Comparison of ENCODE assay signal across 12 mouse cellular contexts in genomic region chr11:43633165-43633564, GRCm38 (mm10). TPM values are rescaled to one million over a fixed set of nuclear protein-coding genes. Genes with fewer than 3 reads are reported as not detected.
DNase-seq lines count a peak whose midpoint lies in the region; ATAC-seq and TF ChIP-seq lines count a peak whose summit lies in the region.
"Had no signal": no experiment of that assay in that cellular context is flagged by ENCODE, and none has a peak within 500 bp of the region (broad histone marks: within the 10 kb centered on the region; RNA-seq: fewer than 3 reads in every experiment).

No protein-coding gene starts in this region.

- no peak overlapping the region for H3K4me3 ChIP-seq in heart, embryonic 11.5 days (ENCODE audit: low read depth, low read length)
- no peak overlapping the region for H3K4me3 ChIP-seq in lung, embryonic 15.5 days
- H3K4me3 ChIP-seq in hindbrain, postnatal 0 days (ENCODE audit: low read length) = no peak overlapping the region
- no peak overlapping the region for H3K4me3 ChIP-seq in stomach, embryonic 16.5 days (replicated peaks; ENCODE audit: low read length)

- peak overlapping the region; percentile 54 for H3K27ac ChIP-seq in heart, embryonic 11.5 days (ENCODE audit: low read depth, low read length)
- H3K27ac ChIP-seq in lung, embryonic 15.5 days = no peak overlapping the region
- peak overlapping the region; percentile 58; the same call in 1 of the 2 replicates for H3K27ac ChIP-seq in hindbrain, postnatal 0 days
- peak overlapping the region; percentile 74; the same call in 1 of the 2 replicates for H3K27ac ChIP-seq in stomach, embryonic 16.5 days (ENCODE audit: low read length)

- H3K27me3 ChIP-seq in heart, embryonic 11.5 days (ENCODE audit: control insufficient read depth, insufficient read depth, low read length) = no peaks in the 10 kb centered on the region
- H3K27me3 ChIP-seq in lung, embryonic 15.5 days = no peaks in the 10 kb centered on the region
- no peaks in the 10 kb centered on the region for H3K27me3 ChIP-seq in hindbrain, postnatal 0 days (ENCODE audit: insufficient read depth, low read length)
- no peaks in the 10 kb centered on the region for H3K27me3 ChIP-seq in stomach, embryonic 16.5 days (ENCODE audit: control insufficient read depth, insufficient read depth, low read length)

- no peak for ATAC-seq in heart, embryonic 11.5 days (replicated peaks; ENCODE audit: insufficient number of reproducible peaks, low FRiP score, low TSS enrichment)
- peak; percentile 15; the same call in 1 of the 2 replicates for ATAC-seq in lung, embryonic 15.5 days (ENCODE audit: borderline replicate concordance, extremely low read depth, low FRiP score, low TSS enrichment)
- ATAC-seq in hindbrain, postnatal 0 days = peak; percentile 22; the same call in 1 of the 2 replicates
- no peak for ATAC-seq in stomach, embryonic 16.5 days (ENCODE audit: insufficient read depth, low FRiP score)

- TF ChIP-seq CTCF in hindbrain, postnatal 0 days (IDR thresholded peaks at IDR 0.05; ENCODE audit: low read depth) = no peak

- 76% methylated on average over 6 of the region's 6 CpGs for WGBS in heart, embryonic 11.5 days (ENCODE audit: insufficient replicate concordance)
- 66% methylated on average over 6 of the region's 6 CpGs for WGBS in lung, embryonic 15.5 days
- WGBS in hindbrain, postnatal 0 days = 77% methylated on average over 6 of the region's 6 CpGs
- 64% methylated on average over 6 of the region's 6 CpGs for WGBS in stomach, embryonic 16.5 days

- no peaks in the 10 kb centered on the region for H3K36me3 ChIP-seq in heart, embryonic 11.5 days (ENCODE audit: control insufficient read depth, insufficient read depth, low read length)
- no peaks in the 10 kb centered on the region for H3K36me3 ChIP-seq in lung, embryonic 15.5 days
- H3K36me3 ChIP-seq in hindbrain, postnatal 0 days (ENCODE audit: insufficient read depth, low read length) = no peaks in the 10 kb centered on the region
- H3K36me3 ChIP-seq in stomach, embryonic 16.5 days (ENCODE audit: control insufficient read depth, insufficient read depth, low read length) = no peaks in the 10 kb centered on the region

- no peak for DNase-seq in heart, postnatal 10 days
- DNase-seq in lung, postnatal 25 days (ENCODE audit: low spot score) = no peak
- DNase-seq in hindbrain, postnatal 0 days (ENCODE audit: low spot score) = no peak
- no peak for DNase-seq in thymus, postnatal 0 days (ENCODE audit: low spot score)
- no peak for DNase-seq in frontal cortex, adult 2 months (ENCODE audit: extremely low spot score in 1 of 2, low spot score in 1 of 2)
- DNase-seq: gastrocnemius, postnatal 10 days had no signal

- H3K4me1 ChIP-seq in heart, embryonic 11.5 days (ENCODE audit: control insufficient read depth, insufficient read depth, low read length) = peaks cover 19% of the 10 kb centered on the region
- H3K4me1 ChIP-seq in lung, embryonic 15.5 days = peaks cover 12% of the 10 kb centered on the region
- H3K4me1 ChIP-seq in hindbrain, postnatal 0 days (ENCODE audit: insufficient read depth, low read length) = peaks cover 10% of the 10 kb centered on the region; the same call in 1 of the 2 replicates
- H3K4me1 ChIP-seq in stomach, embryonic 16.5 days (ENCODE audit: control insufficient read depth, insufficient read depth, low read length) = peaks cover 20% of the 10 kb centered on the region

- no peak overlapping the region for H3K4me2 ChIP-seq in heart, embryonic 11.5 days
- H3K4me2 ChIP-seq in lung, embryonic 15.5 days = no peak overlapping the region
- no peak overlapping the region for H3K4me2 ChIP-seq in hindbrain, postnatal 0 days (ENCODE audit: low read depth, low read length)
- H3K4me2 ChIP-seq in stomach, embryonic 16.5 days (ENCODE audit: low read depth, low read length) = no peak overlapping the region

- no peak overlapping the region for H3K9ac ChIP-seq in heart, embryonic 11.5 days (ENCODE audit: low read depth, low read length)
- no peak overlapping the region for H3K9ac ChIP-seq in lung, embryonic 15.5 days
- 0 out of 2 replicates have a peak overlapping the region, but pooled peaks have one; percentile 21 for H3K9ac ChIP-seq in hindbrain, postnatal 0 days (replicated peaks; ENCODE audit: low read length)
- no peak overlapping the region; the same call in 1 of the 2 replicates for H3K9ac ChIP-seq in stomach, embryonic 16.5 days (ENCODE audit: low read length)

- H3K9me3 ChIP-seq in heart, embryonic 11.5 days (replicated peaks; ENCODE audit: control insufficient read depth, low read length) = no peaks in the 10 kb centered on the region
- H3K9me3 ChIP-seq in lung, embryonic 15.5 days = no peaks in the 10 kb centered on the region
- H3K9me3 ChIP-seq in hindbrain, postnatal 0 days (ENCODE audit: low read length) = no peaks in the 10 kb centered on the region
- H3K9me3 ChIP-seq in stomach, embryonic 16.5 days (replicated peaks; ENCODE audit: control insufficient read depth, low read length) = no peaks in the 10 kb centered on the region

- intact Hi-C loops in heart, postnatal 10 days (cut with DNase I) = no loop called here

RNA-seq across cellular contexts. Expression of gene Fabp6, which starts 31.8 kb away (rescaled TPM):
- polyA plus RNA-seq in heart, embryonic 11.5 days (2014; fragmentation: Nextera tagmentation; extraction: Ambion mirVana) = not detected in 2 replicates
- not detected for total RNA-seq in heart, postnatal 10 days (2021)
- not detected in 2 replicates for polyA plus RNA-seq in lung, embryonic 15.5 days (2015; fragmentation: Nextera tagmentation; extraction: Ambion mirVana)
- total RNA-seq in hindbrain, postnatal 0 days (2014; rRNA removed) = not detected in 2 replicates
- polyA plus RNA-seq in hindbrain, postnatal 0 days (2015; fragmentation: Nextera tagmentation; extraction: Ambion mirVana) = not detected in 2 replicates
- polyA plus RNA-seq in stomach, embryonic 16.5 days (2015; fragmentation: Nextera tagmentation; extraction: Ambion mirVana) = 3.1 and 3.2 TPM in 2 replicates
- polyA plus RNA-seq in thymus, postnatal 0 days (2015; fragmentation: Nextera tagmentation; extraction: Ambion mirVana) = 8.4 and 11.8 TPM in 2 replicates
- polyA plus RNA-seq in frontal cortex, adult 2 months (2012; rRNA removed) = not detected in 2 replicates
- total RNA-seq: gastrocnemius, postnatal 10 days; liver, adult 2 months had no signal
- polyA plus RNA-seq: brain, embryonic 14.5 days; liver, adult 2 months; stomach, embryonic 14.5 days had no signal

RNA-seq across cellular contexts. Expression of gene 4933415A04Rik, which starts 46.3 kb away (rescaled TPM):
- 4.6 and 5.3 TPM in 2 replicates for polyA plus RNA-seq in heart, embryonic 11.5 days (2014; fragmentation: Nextera tagmentation; extraction: Ambion mirVana)
- 1 to 10 TPM; 2.7 to 3.4 TPM for total RNA-seq in heart, postnatal 10 days (2021)
- 5.9 and 6.3 TPM in 2 replicates for polyA plus RNA-seq in lung, embryonic 15.5 days (2015; fragmentation: Nextera tagmentation; extraction: Ambion mirVana)
- 0.14 and 0.99 TPM in 2 replicates for total RNA-seq in hindbrain, postnatal 0 days (2014; rRNA removed)
- 2.6 and 2.9 TPM in 2 replicates for polyA plus RNA-seq in hindbrain, postnatal 0 days (2015; fragmentation: Nextera tagmentation; extraction: Ambion mirVana)
- 3.4 and 3.5 TPM in 2 replicates for polyA plus RNA-seq in stomach, embryonic 16.5 days (2015; fragmentation: Nextera tagmentation; extraction: Ambion mirVana)
- polyA plus RNA-seq in thymus, postnatal 0 days (2015; fragmentation: Nextera tagmentation; extraction: Ambion mirVana) = 2.6 and 4.4 TPM in 2 replicates
- polyA plus RNA-seq in frontal cortex, adult 2 months (2012; rRNA removed) = 0.32 and 0.59 TPM in 2 replicates
- total RNA-seq: liver, adult 2 months had no signal
- polyA plus RNA-seq: liver, adult 2 months had no signal

RNA-seq across cellular contexts. Expression of gene Pwwp2a, which starts 48.6 kb away (rescaled TPM):
- polyA plus RNA-seq in heart, embryonic 11.5 days (2014; fragmentation: Nextera tagmentation; extraction: Ambion mirVana) = 24.8 and 30.1 TPM in 2 replicates
- total RNA-seq in heart, postnatal 10 days (2021) = 10 to 100 TPM; 30.4 to 34.2 TPM
- 23.4 and 28.4 TPM in 2 replicates for polyA plus RNA-seq in lung, embryonic 15.5 days (2015; fragmentation: Nextera tagmentation; extraction: Ambion mirVana)
- 24.0 and 25.4 TPM in 2 replicates for total RNA-seq in hindbrain, postnatal 0 days (2014; rRNA removed)
- polyA plus RNA-seq in hindbrain, postnatal 0 days (2015; fragmentation: Nextera tagmentation; extraction: Ambion mirVana) = 19.4 and 21.1 TPM in 2 replicates
- 9.4 and 11.9 TPM in 2 replicates for polyA plus RNA-seq in stomach, embryonic 16.5 days (2015; fragmentation: Nextera tagmentation; extraction: Ambion mirVana)
- polyA plus RNA-seq in thymus, postnatal 0 days (2015; fragmentation: Nextera tagmentation; extraction: Ambion mirVana) = 21.9 and 28.8 TPM in 2 replicates
- polyA plus RNA-seq in frontal cortex, adult 2 months (2012; rRNA removed) = 39.3 and 41.2 TPM in 2 replicates

Comparison
In these comparisons a context has a peak if more than half of its experiments do, and no peak if none do; other contexts are left out.
1. ATAC-seq: peak in lung, embryonic 15.5 days (single experiment) and hindbrain, postnatal 0 days (single experiment); none in heart, embryonic 11.5 days (single experiment) and stomach, embryonic 16.5 days (single experiment).